Mouse (Mus musculus) bone marrow macrophage, adult 2 months (primary cell): ENCODE results near the gene Gstm1.

Source experiments
- CTCF ChIP-seq: IDR thresholded peaks from 2 replicates; pipeline ENCODE4 v1.5.1; 2012; ENCODE audit warnings: low read depth, mild to moderate bottlenecking, low read length, moderate library complexity
- POLR2A ChIP-seq: IDR thresholded peaks from 2 replicates; pipeline ENCODE4 v1.6.1; 2012; ENCODE audit warnings: mild to moderate bottlenecking, low read depth, low read length, borderline replicate concordance

GRCm38 (mm10) chr3:108014098-108014973 is 3.4 kb downstream of the Gstm1 start:
- no peak for TF ChIP-seq CTCF
- no peak for TF ChIP-seq POLR2A
